Mouse (Mus musculus) heart, adult 2 months (tissue): ENCODE measurements around the gene Oaz3. TPM values are rescaled to one million over a fixed set of nuclear protein-coding genes. Genes with fewer than 3 reads are reported as not detected.
A peak's percentile ranks its signal among the peaks of the same experiment; 100 is the strongest.

ENCODE experiments used
- DNase-seq, 2 experiments: peaks; one replicate each; pipeline ENCODE4 v3.0.0; 2021
- H3K27ac ChIP-seq: fragments of 200-600 bp; 2 replicates; pipeline ENCODE4 v1.8.1; 2022
- H3K27me3 ChIP-seq: fragments of 200-500 bp; 2 replicates; pipeline ENCODE4 v1.6.1; 2012; ENCODE audit warnings: mild to moderate bottlenecking, low read length, inconsistent platforms, mixed read lengths; ENCODE audit not compliant: control insufficient read depth, insufficient read depth
- H3K36me3 ChIP-seq: fragments of 200-500 bp; 2 replicates; pipeline ENCODE4 v1.6.1; 2012; ENCODE audit warnings: low read length, inconsistent platforms; ENCODE audit not compliant: control insufficient read depth, insufficient read depth
- H3K4me1 ChIP-seq: fragments of 200-500 bp; 2 replicates; pipeline ENCODE4 v1.6.1; 2011; ENCODE audit warnings: low read length; ENCODE audit not compliant: control insufficient read depth, insufficient read depth
- H3K4me3 ChIP-seq: fragments of 200-600 bp; 2 replicates; pipeline ENCODE4 v1.8.1; 2022
- H3K79me2 ChIP-seq: fragments of 200-500 bp; replicated peaks from 2 replicates; pipeline ENCODE4 v1.6.1; 2012; ENCODE audit warnings: mild to moderate bottlenecking, inconsistent platforms, low read length, moderate library complexity, mixed read lengths; ENCODE audit not compliant: control insufficient read depth, insufficient read depth
- H3K9ac ChIP-seq: fragments of 200-500 bp; 2 replicates; pipeline ENCODE4 v1.6.1; 2012; ENCODE audit warnings: low read depth, mild to moderate bottlenecking, control low read depth, inconsistent platforms, low read length, mixed read lengths
- CTCF ChIP-seq: fragments of 200-600 bp; IDR thresholded peaks from 2 replicates; pipeline ENCODE4 v1.8.1; 2022; ENCODE audit warnings: antibody characterized with exemption, mild to moderate bottlenecking, moderate library complexity
- EP300 ChIP-seq: fragments of 200-500 bp; IDR thresholded peaks from 2 replicates; pipeline ENCODE4 v1.6.1; 2011; ENCODE audit warnings: low read depth, low read length, control low read depth; ENCODE audit not compliant: insufficient read depth
- POLR2A ChIP-seq: fragments of 200-500 bp; IDR thresholded peaks from 2 replicates; pipeline ENCODE4 v1.6.1; 2011; ENCODE audit warnings: mild to moderate bottlenecking, low read depth, low read length, control low read depth; ENCODE audit not compliant: insufficient read depth
- WGBS: fragments of 180-500 bp; shearing (Covaris S2); methylation state at CpG from one replicate; pipeline ENCODE4 v1.1.7; 2018; 5-methylcytosine and 5-hydroxymethylcytosine counted together
- intact Hi-C: fragments of 180-260 bp; cut with DNase I; formaldehyde crosslinking; loops from one replicate; pipeline ENCODE4 v1.15.1; 2025
- long read RNA-seq: library from polyadenylated mRNA; stranded (forward); transcript quantifications from one replicate; pipeline ENCODE4 v2.0.0, GENCODE M21; 2021
- polyA plus RNA-seq: library from polyadenylated mRNA; depleted of rRNA; stranded (reverse); fragments of >200 nt; gene quantifications from 2 replicates; pipeline ENCODE4 v1.2.3, GENCODE M21; 2012; rRNA removed
- total RNA-seq, 2 experiments: library from RNA; stranded (reverse); gene quantifications; 2 replicates each; pipeline ENCODE4 v1.2.3; 2021

Oaz3 gene
- not detected for total RNA-seq
- 1.1 and 2.2 TPM in 2 replicates for polyA plus RNA-seq
- long read RNA-seq, result 0 reads

- under 1% methylated on average over 24 of the region's 24 CpGs for WGBS
These were observed at the start of gene Oaz3 for GRCm38 (mm10) chr3:94443597-94443964. Gene Oaz3 (minus strand): TSS chr3:94443915.

DNA sequence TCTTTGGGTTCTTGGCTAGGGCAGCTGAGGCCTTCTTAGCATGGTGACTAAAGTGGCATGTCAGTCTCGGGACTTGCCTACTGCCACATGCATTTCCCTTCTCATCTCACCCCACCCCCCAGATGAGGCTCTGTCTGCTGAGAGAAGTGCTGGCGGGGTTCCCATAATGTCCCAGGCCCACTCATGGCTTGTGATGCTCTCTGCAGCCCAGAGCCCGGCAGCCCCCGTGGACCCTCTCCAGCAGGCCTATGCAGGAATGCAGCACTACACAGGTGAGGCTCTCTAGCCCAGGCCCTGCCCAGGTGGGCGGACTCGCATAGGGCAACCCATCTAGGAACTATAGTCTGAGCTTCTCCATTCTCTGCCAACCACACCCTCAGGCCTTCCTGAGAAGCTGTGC lies 43.9 kb upstream of the Oaz3 start:
- no peaks in the 10 kb centered on the region for H3K27me3 ChIP-seq
- no peaks in the 10 kb centered on the region for H3K79me2 ChIP-seq
- H3K27ac ChIP-seq, result no peak overlapping the region
- no peaks in the 10 kb centered on the region for H3K36me3 ChIP-seq
- H3K4me1 ChIP-seq, result no peaks in the 10 kb centered on the region
- no peak overlapping the region for H3K9ac ChIP-seq
- intact Hi-C loops, result no loop called here
- no peak overlapping the region for H3K4me3 ChIP-seq
- TF ChIP-seq CTCF (no peak), EP300 (no peak), POLR2A (no peak)
- no peak for DNase-seq
- 55% methylated on average over 6 of the region's 6 CpGs for WGBS

More at GRCm38 (mm10) chr3:94443597-94443964, at the start of gene Oaz3:
- intact Hi-C loops, result loop anchor here (2.0 to 10.0 kb wide), 2 partner anchors 71 to 129 kb away; partner anchors contain the start of genes Rorc and Them4
- Histone ChIP-seq H3K4me3 (peak within 1 kb of the TSS; percentile 94), H3K36me3 (peaks cover 2% of the 10 kb centered on the region; the same call in 1 of the 2 replicates), H3K9ac (peak within 1 kb of the TSS; percentile 99), H3K27me3 (0 out of 2 replicates have a peak, but pooled peaks cover 3% of the 10 kb centered on the region), H3K27ac (peak within 1 kb of the TSS; percentile 85), H3K79me2 (0 out of 2 replicates have a peak, but pooled peaks cover 1% of the 10 kb centered on the region), H3K4me1 (peaks cover 1% of the 10 kb centered on the region)
- no peak for TF ChIP-seq CTCF
- no peak for TF ChIP-seq EP300
- no peak for TF ChIP-seq POLR2A
- DNase-seq, result no peak

DNA sequence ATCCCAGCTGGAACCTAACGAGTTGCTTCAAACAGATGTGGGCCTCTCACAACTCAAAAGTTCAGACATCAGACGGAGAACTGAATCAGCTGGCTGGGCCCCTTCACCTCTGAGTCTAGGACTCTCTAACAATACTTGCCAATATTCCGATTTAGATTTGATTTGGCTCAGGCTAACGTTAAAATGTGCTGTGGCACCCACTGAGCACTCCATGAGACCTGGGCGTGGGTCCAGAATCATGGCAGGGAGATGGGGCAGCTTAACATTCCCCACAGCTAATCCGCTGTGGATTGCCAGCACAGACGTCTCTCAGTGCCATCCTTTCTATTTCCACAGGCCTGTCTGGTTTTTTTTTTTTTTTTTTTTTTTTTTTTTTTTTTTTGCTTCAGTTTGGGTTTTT lies 42.2 kb upstream of the Oaz3 start:
- TF ChIP-seq EP300 (no peak), POLR2A (no peak), CTCF (no peak)
- WGBS, result 66% methylated on average over 7 of the region's 7 CpGs

GRCm38 (mm10) chr3:94483790-94484439 lies 40.2 kb upstream of the Oaz3 start:
- intact Hi-C loops, result no loop called here
- no peak for TF ChIP-seq CTCF
- TF ChIP-seq EP300, result no peak
- TF ChIP-seq POLR2A, result no peak
- H3K4me3 ChIP-seq, result no peak overlapping the region

More for the DNA sequence above, 42.2 kb upstream of the Oaz3 start:
- H3K27ac ChIP-seq, result no peak overlapping the region
- no peaks in the 10 kb centered on the region for H3K27me3 ChIP-seq
- no peaks in the 10 kb centered on the region for H3K79me2 ChIP-seq
- no peak overlapping the region for H3K4me3 ChIP-seq
- DNase-seq, result no peak
- H3K4me1 ChIP-seq, result no peaks in the 10 kb centered on the region
- intact Hi-C loops, result no loop called here
- H3K36me3 ChIP-seq, result no peaks in the 10 kb centered on the region
- H3K9ac ChIP-seq, result no peak overlapping the region

GRCm38 (mm10) chr3:94482764-94483385 lies 39.2 kb upstream of the Oaz3 start:
- H3K9ac ChIP-seq, result no peak overlapping the region
- H3K36me3 ChIP-seq, result no peaks in the 10 kb centered on the region
- TF ChIP-seq CTCF (no peak), POLR2A (no peak), EP300 (no peak)
- no peaks in the 10 kb centered on the region for H3K27me3 ChIP-seq
- no peaks in the 10 kb centered on the region for H3K4me1 ChIP-seq
- H3K27ac ChIP-seq, result no peak overlapping the region
- DNase-seq, result peak in 1 of 2 experiments; percentile 38
- H3K4me3 ChIP-seq, result no peak overlapping the region
- intact Hi-C loops, result no loop called here
- no peaks in the 10 kb centered on the region for H3K79me2 ChIP-seq
- 73% methylated on average over 17 of the region's 17 CpGs for WGBS

More at GRCm38 (mm10) chr3:94483790-94484439, 40.2 kb upstream of the Oaz3 start:
- 42% methylated on average over 20 of the region's 20 CpGs for WGBS
- Histone ChIP-seq H3K79me2 (no peaks in the 10 kb centered on the region), H3K27ac (no peak overlapping the region), H3K27me3 (no peaks in the 10 kb centered on the region), H3K9ac (no peak overlapping the region), H3K4me1 (no peaks in the 10 kb centered on the region), H3K36me3 (no peaks in the 10 kb centered on the region)
- no peak for DNase-seq

- no peak overlapping the region for H3K27ac ChIP-seq
- intact Hi-C loops, result no loop called here
- H3K36me3 ChIP-seq, result no peaks in the 10 kb centered on the region
- H3K27me3 ChIP-seq, result no peaks in the 10 kb centered on the region
- H3K4me3 ChIP-seq, result no peak overlapping the region
- no peak for TF ChIP-seq POLR2A
- no peak for TF ChIP-seq EP300
- no peak for TF ChIP-seq CTCF
- DNase-seq, result no peak
- H3K4me1 ChIP-seq, result no peaks in the 10 kb centered on the region
- no peaks in the 10 kb centered on the region for H3K79me2 ChIP-seq
- WGBS, result 49% methylated on average over 4 of the region's 4 CpGs
- H3K9ac ChIP-seq, result no peak overlapping the region
These were observed 37.7 kb upstream of the Oaz3 start for GRCm38 (mm10) chr3:94481429-94481828.
